Mouse (Mus musculus): ENCODE measurements around the gene Scml4.

GRCm38 (mm10) chr10:42868416-42868815, 8.2 kb downstream of the Scml4 start:
- no peak for TF ChIP-seq GATA1 (IDR thresholded peaks at IDR 0.05; ENCODE audit: low read length)
- TF ChIP-seq TAL1 (IDR thresholded peaks at IDR 0.05; ENCODE audit: low read length): no peak

Data from erythroblast, embryonic 14.5 days (primary cell).